Mouse (Mus musculus) thymus, postnatal 25 days (tissue): ENCODE data around the gene Tom1l2.

Source experiments
- DNase-seq: peaks from one replicate; pipeline ENCODE4 v3.0.0; 2022

Tom1l2 gene

DNA sequence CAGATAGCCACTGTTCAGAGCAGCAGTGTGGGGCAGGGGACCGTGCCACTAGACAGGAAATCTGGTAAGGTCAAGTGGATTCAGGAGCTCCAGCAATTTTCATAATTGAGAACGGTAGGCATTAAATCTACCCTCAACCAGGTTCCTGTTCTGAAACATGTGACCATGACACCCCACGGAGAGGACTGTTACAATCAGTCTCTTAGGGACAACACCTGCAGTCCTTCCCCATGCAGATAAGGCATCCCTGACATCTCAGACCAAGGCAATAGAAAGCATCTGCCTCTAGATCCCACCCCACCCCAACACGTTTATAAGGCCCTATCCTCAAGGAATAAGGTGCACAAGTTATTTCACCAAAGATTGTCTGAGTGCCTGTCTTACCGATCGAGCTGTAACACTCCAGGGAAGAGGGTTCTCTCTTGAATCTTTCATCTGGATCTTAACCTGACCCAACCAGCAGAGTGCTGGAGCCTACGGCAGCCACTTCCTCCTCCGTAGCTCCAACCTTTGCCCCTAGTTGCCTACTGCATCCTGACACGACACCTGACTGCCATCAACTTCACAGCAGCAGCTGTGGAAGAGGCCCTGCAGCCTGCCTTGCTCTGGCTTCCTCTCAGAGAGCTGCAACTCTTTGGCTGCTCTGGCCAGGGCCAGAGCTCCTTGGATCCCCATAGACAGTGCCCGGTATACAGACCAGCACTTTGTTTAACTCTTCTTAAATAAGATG lies 50.2 kb downstream of the Tom1l2 start:
- DNase-seq = peak; percentile 58

DNA sequence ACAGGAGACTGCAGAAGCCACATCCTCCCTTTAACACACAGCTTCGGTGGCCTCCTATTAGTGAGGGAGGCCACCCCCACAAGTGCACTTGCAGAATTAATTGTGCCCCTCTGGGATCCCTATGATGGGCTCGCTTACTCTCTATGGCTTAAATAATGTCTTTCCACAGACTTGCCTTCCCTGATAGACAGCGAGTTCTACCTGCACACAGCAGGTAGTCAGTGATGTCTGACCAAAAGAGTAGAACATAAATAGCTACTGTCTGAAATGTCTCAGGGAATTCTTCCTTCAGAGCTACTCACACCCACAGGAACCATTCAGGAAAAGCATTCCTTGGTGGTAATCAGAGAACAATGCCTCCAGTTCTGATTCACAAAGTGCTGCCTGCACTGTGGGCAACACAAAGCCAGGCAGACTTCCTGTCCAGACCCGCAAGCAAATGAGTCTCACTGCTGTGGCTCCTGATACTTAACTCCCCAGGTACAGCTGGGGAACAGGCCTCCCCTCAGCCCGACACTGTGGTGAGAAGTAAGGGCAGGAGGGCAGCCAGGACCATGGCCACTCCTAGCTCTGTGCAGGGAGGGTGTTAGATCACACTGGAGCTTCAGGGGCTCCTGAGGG lies 51.0 kb downstream of the Tom1l2 start:
- DNase-seq = no peak

DNA sequence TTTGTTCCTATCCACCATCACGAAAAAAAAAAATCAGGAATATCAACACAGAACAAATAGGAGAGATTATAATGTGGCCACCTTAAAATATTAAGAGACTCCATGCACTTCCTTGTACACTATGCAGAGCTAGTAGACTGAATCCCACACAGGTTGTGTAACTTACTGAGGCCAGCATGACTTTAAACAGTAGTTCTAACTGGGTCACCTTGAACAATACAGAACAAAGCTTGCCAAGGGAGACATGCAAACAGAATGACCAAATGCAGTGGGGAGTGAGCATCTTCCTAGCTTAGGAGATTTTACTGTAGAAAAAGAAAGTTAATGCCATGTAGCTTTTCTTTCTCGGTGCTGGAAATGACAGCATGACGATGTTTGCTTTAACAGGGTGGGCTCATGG lies 52.4 kb downstream of the Tom1l2 start:
- no peak for DNase-seq

DNA sequence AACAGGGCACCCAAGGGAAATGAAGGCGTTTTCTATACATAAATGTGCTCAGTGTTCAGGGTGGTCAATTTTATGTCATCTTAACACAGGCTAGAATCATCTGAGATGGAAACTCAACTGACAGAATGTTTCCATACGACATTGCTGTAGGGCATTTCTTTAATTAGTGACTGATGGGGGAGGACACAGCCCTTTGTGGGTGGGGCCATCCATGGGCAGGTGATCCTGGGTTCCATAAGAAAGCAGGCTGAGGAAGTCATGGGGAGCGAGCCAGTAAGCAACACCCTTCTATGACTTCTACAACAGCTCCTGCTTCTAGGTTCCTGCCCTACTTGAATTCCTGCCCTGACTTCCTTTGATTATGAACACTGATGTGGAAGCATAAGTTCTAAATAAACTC lies 54.9 kb downstream of the Tom1l2 start:
- no peak for DNase-seq

DNA sequence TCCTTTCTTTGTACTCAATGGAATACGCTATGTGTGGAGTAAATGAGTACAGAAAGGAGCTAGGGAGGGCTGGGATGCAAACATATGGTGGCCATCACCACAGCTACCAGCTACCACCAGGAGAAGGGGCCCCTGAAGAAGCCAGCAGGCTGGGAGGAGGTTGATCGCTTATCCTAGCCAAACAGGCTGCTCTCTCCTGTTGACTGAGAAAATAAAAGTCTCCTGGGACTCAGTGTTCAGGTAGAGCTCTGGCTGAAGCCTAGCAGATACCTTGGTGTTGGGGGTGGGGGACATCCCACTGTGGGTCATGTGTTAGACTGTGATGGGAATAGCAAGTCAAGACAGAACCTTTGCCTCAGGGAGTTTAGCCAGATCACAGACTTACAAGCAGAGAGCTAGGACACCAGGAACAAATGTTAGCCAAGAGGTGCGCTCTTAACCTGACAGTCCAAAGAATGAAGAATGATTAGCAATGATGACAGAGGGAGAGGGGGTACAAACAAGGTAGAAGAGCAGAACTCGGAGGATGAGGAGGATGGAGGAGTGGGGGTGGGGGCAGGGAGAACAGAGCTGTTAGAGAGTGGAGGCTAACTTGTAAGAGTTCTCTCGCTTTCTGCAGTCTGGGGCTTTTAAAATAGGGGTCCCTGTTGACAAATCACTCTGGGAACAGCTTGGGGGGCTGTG lies 57.9 kb downstream of the Tom1l2 start:
- DNase-seq = no peak

DNA sequence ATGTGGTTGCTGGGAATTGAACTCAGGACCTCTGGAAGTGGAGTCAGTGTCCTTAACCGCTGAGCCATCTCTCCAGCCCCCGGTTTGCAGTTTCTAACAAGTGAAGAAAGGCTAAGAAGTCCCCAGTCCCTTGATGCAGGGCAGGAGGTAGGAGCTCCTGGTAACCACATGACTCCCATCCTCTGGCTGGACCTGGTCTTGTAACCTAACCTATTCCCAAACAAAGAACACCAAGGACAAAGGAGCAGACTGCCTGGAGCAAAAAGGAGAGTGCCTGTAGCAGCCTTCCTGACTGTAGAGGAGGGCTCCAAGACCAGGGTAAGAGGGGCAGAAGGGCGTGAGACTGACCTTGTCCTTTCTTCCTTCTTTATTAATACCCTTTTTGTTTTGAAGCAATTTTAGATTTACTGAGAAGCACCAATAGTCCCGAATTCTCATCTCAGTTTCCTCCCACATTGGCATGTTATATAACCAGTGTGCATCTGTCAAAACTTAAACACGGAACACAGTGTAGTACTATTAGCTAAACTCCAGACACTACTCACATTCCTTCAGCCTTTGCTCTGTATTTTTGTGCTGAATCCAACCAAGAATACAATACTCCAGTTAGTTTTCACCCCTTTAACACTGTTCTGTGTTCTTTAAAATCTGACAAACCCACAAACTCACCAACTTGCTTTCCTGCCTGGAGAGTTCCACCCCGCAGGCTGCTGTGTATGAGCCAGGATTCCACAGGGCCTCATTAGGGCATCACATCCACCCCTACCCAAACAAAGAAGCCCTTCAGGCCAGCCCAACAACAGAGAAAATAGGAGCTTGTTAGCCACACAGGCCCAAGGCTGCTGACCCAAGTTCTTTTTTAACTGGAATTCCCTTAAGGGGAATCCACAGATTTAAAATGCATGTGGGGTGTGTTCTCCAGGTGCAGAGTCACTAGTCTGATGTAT lies 58.7 kb downstream of the Tom1l2 start:
- no peak for DNase-seq

DNA sequence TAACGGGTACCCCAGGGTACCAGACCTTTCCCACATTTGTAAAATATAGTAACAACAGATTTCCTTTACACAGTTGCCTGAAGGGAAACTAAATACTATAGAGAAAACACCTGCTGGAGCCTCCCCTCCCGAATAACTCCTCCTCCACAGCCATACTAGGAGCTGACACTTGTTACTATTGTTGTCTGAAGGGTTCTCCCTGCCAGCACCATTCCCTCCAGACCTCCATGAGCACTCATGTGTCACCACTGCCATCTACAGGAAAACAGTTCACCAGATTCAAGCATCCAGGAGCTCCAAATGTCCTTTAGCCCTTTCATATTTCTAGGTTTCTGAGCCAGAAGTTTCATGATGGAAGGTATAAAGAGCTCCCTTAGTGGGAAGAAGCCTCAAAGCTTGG lies 60.0 kb downstream of the Tom1l2 start:
- DNase-seq = peak; percentile 71

DNA sequence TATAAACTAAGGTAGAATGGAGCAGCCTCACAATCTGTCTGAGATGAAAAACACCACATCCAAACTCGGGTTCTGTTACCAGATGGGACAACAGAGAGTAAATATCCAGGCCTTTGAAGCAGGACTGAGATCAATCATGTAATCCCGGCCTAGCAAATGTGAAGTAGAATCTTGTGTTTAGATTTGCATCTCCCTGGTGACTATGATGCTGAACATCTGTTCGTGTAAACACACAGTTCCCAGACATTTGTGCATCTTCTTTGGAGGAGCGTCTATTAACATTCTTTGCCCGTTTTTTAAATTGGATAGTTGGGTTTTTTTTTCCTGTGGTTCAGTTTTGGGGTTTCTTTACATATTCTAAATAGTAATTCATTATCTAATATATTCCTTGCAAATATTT lies 63.7 kb downstream of the Tom1l2 start:
- no peak for DNase-seq

DNA sequence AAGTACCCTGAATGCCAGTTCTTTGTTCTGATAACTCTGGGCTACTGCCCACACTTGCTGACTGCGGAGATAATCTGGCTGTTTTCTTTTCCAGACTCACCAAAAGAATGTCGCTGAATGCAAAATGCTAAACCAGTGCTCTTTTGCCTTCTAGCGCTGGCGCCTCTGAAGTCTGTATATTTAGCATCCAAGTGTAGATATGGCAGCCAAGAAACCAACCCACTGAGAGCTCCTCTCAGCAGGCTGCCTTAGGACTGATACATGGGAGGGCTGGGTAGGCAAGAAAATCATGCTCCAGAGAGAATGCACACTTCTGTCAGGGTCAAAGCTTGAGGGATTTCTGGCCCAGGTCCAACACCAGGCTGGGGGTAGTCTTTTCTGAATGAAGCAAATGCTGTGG lies 66.4 kb downstream of the Tom1l2 start:
- DNase-seq = no peak

DNA sequence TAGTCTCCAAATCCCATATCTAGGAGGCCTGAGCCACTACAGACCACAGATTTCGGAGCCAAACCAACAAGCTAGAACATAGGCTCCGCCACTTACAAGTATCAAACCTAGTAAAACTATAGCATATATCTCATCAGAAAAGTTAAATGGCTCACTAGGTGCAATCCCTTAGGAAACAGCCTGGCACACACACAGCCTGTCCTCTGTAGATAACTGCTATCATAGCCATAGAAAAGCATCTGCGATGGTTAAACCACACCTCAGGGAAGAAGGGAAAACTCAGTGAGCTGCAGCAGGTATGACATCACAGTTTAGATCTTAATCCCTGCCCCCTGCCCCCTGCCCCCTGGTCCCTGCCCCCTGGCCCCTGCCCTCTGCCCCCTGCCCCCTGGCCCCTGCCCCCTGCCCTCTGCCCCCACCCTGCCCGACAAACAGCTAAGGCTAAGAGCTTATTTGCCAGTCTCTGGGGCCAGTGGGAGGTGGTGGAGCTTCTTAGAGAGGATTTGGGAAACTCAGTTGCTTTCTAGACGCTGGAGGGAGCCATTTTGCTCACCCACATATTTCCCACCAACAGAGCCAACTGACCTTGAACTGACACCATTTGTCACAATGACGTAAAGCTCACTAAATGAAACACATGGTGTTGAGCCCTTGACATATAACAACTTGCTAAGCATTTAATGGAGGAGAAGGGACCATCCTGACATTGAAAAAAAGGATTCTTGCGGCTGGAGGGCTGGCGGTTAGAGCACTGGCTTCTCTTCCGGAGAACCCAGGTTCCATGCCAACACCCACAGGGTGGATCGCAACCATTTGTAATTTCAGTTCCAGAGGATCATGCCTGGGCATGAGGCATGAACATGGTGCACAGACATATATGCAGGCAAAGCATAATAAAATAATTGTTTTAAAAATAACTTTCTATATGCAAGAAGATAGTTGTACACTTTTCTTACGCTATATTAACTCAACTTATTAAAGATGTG lies 72.0 kb downstream of the Tom1l2 start:
- no peak for DNase-seq

DNA sequence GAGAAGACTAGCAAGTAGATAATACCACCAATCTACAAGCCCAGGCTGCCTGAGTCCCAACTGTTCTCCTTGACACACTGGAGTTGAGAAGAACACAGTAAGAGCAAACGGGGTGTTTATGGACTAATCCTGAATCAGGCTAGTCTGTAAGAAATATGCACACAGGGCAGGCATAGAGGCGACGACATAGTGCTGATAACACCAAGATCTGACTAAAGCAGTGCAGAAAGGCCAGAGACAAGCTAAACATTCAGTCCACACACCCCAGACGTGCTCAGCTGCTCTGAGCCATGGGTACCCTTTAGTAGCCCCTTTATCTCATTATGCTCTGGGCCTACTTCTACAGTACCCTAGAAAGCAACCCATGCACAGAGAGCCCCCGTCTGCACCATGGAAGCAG lies 73.2 kb downstream of the Tom1l2 start:
- DNase-seq = no peak

DNA sequence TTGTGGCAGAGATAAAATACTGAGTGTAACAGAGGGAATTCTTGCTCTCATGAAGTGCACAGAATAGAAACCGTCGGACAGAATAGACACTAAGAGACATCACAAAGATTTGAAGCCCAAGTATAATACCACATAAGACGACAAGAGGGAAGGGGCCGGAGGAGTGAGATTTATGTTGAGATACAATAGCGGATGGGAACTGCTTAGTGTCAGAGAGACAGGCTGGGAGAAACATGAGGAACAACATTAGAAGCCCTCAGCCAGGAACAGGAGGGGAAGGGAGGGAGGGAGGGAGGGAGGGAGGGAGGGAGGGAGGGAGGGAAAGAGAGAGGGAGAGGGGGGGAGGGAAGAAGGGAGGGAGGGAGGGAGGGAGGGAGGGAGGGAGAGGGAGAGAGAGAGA lies 74.9 kb downstream of the Tom1l2 start:
- DNase-seq = no peak

DNA sequence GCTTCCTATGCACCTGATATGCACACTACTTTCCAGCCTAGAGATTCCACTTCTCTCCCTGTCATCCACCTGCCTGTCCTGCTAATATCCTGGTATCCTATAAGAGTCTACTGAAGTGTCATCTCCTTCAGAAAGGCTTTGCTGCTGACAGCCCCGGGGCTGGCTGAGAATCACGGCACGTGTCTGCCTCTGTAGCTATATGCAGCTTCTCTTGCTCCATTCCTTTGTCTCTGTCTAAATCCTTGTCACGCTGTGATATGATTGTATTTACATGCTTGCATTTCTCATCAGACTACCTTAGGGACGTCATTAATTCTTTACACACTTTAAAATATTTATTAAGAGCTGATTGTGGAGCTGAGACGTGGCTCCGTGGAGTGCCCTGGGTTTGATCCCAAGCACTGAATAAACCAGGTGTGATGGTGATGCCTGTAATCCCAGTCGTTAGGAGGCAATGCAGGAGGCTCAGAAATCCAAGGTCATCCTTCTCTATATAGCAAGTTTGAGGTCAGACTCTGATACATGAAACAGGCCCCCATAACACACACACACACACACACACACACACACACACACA lies 75.5 kb downstream of the Tom1l2 start:
- DNase-seq = no peak

DNA sequence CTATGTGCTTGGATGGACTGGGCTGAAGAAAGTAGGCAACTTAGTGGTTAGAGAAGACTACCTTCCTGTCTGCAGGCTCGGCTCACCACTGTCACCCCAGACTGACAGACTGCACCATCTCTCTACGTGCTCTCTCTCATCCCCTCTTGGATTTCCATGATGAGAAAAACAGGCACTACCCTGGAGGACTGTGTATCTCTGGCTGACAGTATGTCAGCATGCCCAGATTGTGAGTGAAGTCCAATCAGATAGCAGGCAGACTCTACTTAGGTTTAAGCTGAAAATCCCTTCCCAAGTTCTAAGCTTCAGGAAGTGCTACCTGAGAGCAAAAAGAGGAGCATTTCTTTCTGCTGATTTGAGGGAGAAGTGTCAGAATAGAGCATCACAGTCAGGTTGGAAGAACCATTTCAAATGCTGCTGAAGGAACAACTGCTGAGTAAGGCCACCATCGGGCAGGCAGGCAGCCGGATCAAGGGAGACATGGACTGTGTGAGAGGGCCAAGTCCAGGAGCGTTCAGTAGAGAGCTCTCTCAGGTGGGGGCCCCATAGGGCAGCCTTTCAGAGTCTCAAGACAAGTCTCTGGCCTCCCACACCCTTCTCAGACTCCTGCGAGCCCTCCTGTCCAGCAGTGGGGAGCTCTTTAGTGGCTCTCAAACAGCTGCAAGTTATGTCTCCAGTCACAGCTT lies 76.2 kb downstream of the Tom1l2 start:
- DNase-seq = no peak

DNA sequence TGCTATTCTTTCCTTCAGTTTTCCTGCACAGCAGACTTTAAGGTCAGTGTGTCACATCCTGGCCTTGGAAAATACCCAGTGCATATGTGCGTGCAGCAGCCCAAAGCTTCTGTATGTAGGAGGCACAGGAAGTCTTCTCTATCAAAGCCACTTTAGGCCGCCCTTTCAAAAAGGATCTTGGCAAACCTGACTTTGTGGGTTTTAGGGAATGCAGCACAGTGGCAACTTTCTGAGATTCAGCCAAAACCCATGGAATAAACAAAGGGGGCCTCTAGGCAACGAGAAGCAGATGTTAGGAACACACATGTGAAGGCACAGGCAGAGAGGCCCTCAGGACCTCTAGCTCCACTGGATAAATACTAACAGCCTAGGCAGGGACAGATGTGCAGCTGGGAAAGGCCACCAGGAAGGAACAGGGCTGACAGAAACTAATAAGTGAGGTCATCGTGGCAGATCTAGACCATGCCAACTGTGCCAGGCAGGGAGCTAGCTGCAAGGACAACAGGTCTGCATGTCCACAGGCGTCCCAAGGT lies 79.4 kb downstream of the Tom1l2 start:
- peak; percentile 15 for DNase-seq

DNA sequence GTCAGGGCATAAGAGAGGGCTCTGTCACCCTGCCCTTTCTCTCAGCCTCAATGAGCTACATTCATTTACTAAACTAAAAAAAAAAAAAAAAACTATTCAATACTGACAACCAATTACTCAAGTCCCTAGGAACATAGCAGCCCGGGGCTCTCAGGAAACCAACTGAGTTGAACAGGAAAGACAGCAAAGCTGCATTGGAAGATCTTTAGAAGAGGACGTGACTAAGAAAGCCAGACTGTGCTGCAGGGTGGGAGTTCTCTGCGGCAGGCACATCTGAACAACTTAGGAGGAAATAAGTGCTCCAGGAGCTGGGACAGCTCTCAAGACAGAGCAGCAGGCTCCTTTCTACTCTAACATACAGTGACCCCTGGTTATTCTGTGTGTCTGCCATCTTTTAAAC lies 84.1 kb downstream of the Tom1l2 start:
- DNase-seq = no peak

DNA sequence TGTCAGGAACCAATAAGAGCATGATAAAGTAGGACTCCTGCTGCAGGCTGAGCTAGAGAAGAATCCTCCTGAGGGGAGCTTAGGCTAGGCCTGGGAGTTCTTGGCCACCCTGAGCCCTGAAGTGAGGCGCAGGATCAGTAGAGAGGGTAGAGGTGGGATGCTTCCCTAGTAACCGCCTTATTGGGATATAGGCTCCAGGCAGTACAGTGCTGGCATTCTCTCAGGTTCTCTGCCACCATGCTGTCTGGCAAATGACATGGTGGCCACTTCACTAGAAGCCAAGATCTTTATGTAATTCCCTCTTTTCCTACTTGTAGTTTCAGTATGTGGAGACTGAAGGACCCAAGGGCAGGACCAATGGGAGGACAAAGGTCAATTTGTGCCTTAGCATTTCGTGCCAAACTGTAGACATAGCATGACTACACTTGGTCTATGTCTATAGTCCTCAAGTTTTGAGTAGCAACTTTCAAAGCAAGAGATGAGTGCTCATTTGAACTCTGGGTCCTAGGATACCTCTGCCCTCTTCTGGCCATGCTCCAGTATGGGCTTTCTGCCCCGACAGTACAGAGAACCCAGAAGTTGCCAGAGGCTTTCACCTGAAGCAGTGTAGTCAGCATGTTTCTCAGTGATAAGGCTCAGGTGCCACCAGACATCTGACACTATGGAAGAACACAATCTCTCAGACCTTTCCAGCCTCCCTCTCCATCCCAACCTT lies 87.3 kb downstream of the Tom1l2 start:
- DNase-seq = peak; percentile 57

DNA sequence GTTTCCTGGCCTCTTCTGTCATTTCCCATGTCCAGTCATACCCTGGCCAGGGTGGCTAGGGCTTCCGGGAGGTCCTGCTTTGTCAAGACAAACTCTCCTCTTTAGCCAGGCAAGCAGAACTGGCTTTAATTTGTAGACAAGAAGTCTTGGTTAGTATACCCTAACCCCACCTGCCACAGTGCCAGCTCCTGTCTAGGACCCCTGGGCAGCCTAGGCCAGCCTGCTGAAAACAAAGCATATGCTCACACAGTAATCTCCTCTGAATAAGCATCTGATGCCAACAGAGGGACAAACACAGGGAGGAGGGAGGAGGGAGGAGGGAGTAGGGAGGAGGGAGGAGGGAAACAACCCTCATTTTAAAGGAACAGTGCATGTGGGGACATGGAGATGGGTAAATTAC lies 88.1 kb downstream of the Tom1l2 start:
- DNase-seq = no peak

DNA sequence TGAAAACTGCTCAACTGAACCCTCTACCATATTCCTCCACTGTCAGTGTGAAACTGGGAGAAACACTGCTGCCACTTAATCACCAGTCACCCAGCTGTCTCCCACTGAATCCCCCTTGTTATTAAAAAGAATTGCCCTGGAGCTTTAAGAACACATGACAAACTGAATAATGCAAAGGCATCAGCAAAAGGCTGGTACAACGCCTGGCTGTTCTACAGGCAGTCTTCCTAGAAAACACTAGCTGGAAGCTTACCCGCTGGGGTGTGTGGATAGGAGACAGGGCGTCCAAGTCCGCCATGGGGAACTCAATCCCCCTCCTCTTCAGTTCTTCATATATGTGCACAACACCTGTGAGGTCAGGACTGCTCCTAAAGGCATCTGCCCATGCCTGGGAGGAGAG lies 90.3 kb downstream of the Tom1l2 start:
- DNase-seq = no peak

DNA sequence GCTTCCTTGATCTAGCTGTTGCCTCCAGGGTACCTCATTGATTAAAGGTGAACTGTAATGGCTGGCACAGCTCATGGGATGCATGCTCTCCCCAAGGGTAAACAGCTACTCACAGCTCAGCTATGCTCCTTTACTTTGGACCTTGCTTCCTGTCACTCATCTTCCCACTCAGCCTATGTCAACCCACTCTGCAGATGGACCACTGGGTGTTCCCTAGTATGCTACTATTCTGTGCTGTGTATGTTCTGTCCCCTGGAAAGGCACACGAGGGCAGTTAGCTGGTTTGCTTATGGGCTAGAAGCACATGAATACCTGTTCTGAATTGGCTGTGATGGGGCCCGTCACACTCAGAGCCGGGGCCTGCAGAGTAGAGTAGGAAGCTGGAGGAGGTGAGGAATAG lies 92.0 kb downstream of the Tom1l2 start:
- DNase-seq = no peak
